Mouse (Mus musculus) kidney, postnatal 0 days (tissue): ENCODE data around the gene BC004004. TPM values are rescaled to one million over a fixed set of nuclear protein-coding genes. Genes with fewer than 3 reads are reported as not detected.

Experiments used
- ATAC-seq: fragments of 200-750 bp; cut with Nextera tagmentation; replicated peaks from 2 replicates; pipeline ENCODE4 v1.8.0; 2017; ENCODE audit warnings: low read depth, moderate number of reproducible peaks, moderate TSS enrichment, moderate library complexity; ENCODE audit not compliant: low FRiP score
- DNase-seq: peaks from one replicate; pipeline ENCODE4 v3.0.0-alpha.2; 2016; ENCODE audit warnings: low spot score
- H3K27ac ChIP-seq: fragments of 300-500 bp; sonication (generic); 2 replicates; pipeline ENCODE4 v1.5.1; 2014; ENCODE audit warnings: mild to moderate bottlenecking
- H3K27me3 ChIP-seq: fragments of 300-500 bp; sonication (generic); 2 replicates; pipeline ENCODE4 v1.6.1; 2014; ENCODE audit warnings: low read length, mixed read lengths; ENCODE audit not compliant: insufficient read depth
- H3K36me3 ChIP-seq: fragments of 300-500 bp; sonication (generic); 2 replicates; pipeline ENCODE4 v1.6.1; 2014; ENCODE audit warnings: low read length, mixed read lengths; ENCODE audit not compliant: insufficient read depth
- H3K4me1 ChIP-seq: fragments of 300-500 bp; sonication (generic); replicated peaks from 2 replicates; pipeline ENCODE4 v1.6.1; 2014; ENCODE audit warnings: antibody characterized with exemption, low read length, mixed read lengths; ENCODE audit not compliant: insufficient read depth
- H3K4me2 ChIP-seq: fragments of 300-500 bp; sonication (generic); 2 replicates; pipeline ENCODE4 v1.6.1; 2014; ENCODE audit warnings: mild to moderate bottlenecking, low read length, moderate library complexity, mixed read lengths
- H3K4me3 ChIP-seq: fragments of 300-500 bp; sonication (generic); replicated peaks from 2 replicates; pipeline ENCODE4 v1.5.1; 2014; ENCODE audit warnings: low read depth, low read length
- H3K9ac ChIP-seq: fragments of 300-500 bp; sonication (generic); 2 replicates; pipeline ENCODE4 v1.6.1; 2014; ENCODE audit warnings: low read depth, low read length
- H3K9me3 ChIP-seq: fragments of 300-500 bp; sonication (generic); replicated peaks from 2 replicates; pipeline ENCODE4 v1.6.1; 2016; ENCODE audit warnings: low read length, inconsistent platforms, mixed read lengths
- CTCF ChIP-seq: IDR thresholded peaks from 2 replicates; pipeline ENCODE4 v1.5.1; 2016; ENCODE audit warnings: antibody characterized with exemption, low read depth, mild to moderate bottlenecking, moderate library complexity
- WGBS: fragments of 180-500 bp; shearing (Covaris S2); extraction: QIAGEN DNeasy Blood & Tissue Kit; methylation state at CpG from one replicate; pipeline ENCODE4 v1.1.7; 2014; 5-methylcytosine and 5-hydroxymethylcytosine counted together
- polyA plus RNA-seq: library from polyadenylated mRNA; unstranded; fragments of >200 nt; fragmentation: Nextera tagmentation; extraction: Ambion mirVana; gene quantifications from 2 replicates; pipeline ENCODE4 v1.2.1, GENCODE M21; 2015

BC004004 gene
- polyA plus RNA-seq, 1 experiment from 2014 or later: 131 TPM

DNA sequence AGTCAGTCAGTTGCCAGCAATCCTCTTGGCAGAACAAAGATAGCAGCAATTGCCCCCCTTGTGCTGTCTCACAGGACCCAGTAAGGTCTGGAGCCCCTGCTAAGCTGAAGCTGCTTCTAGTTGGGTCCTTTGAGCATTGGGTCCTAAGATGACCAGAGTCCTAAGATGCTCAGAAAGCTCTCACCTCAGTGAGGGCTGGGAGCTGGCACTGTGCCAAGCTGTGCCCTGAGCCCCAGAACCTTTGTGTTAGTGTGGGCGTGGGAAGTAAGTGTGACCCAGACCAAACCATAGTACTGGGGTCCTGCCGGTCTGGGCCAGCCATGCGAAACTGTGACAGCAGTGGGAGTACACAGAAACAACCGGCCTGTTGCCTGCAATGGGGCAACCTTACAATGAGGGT is 30.7 kb downstream of the BC004004 start:
- ATAC-seq: no peak

GRCm38 (mm10) chr17:29300926-29301325 is 32.3 kb downstream of the BC004004 start:
- H3K9ac ChIP-seq: no peak overlapping the region
- ATAC-seq (no peak), DNase-seq (no peak)
- H3K4me3 ChIP-seq: no peak overlapping the region
- TF ChIP-seq CTCF: no peak
- no peak overlapping the region for H3K4me2 ChIP-seq
- no peaks in the 10 kb centered on the region for H3K27me3 ChIP-seq
- peaks cover 7% of the 10 kb centered on the region; the same call in 1 of the 2 replicates for H3K36me3 ChIP-seq
- WGBS: 86% methylated on average over 7 of the region's 7 CpGs
- peaks cover 43% of the 10 kb centered on the region for H3K4me1 ChIP-seq
- no peak overlapping the region for H3K27ac ChIP-seq
- no peaks in the 10 kb centered on the region for H3K9me3 ChIP-seq

More for the DNA sequence above, 30.7 kb downstream of the BC004004 start:
- TF ChIP-seq CTCF: no peak
- Histone ChIP-seq H3K4me1 (peaks cover 37% of the 10 kb centered on the region), H3K27ac (no peak overlapping the region), H3K36me3 (peaks cover 13% of the 10 kb centered on the region; the same call in 1 of the 2 replicates), H3K27me3 (no peaks in the 10 kb centered on the region), H3K9me3 (no peaks in the 10 kb centered on the region), H3K4me3 (no peak overlapping the region), H3K4me2 (no peak overlapping the region), H3K9ac (no peak overlapping the region)
- 36% methylated on average over 4 of the region's 4 CpGs for WGBS
- no peak for DNase-seq

DNA sequence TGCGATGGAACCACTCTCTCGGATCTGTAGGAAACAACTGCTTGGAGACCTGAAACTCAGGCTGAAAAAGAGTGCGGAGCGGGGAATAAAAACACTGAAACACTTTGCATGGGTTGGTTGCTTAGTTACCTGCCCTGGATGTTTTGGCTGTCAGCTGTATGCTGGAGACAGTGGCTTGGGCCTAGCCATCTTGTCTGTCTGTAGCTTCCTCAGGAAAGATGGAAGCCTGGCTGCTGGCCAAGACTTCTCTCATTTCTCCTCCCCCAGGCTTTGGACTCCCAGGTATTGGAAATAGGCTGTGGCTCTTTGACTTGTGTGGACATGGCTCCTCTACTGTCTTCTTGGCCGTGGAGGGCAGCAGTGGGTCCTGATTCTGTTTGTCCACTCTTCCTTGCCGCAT is 32.8 kb downstream of the BC004004 start:
- H3K9me3 ChIP-seq: no peaks in the 10 kb centered on the region
- 85% methylated on average over 6 of the region's 6 CpGs for WGBS
- DNase-seq: no peak
- peaks cover 42% of the 10 kb centered on the region for H3K4me1 ChIP-seq
- H3K27me3 ChIP-seq: no peaks in the 10 kb centered on the region
- H3K4me3 ChIP-seq: no peak overlapping the region
- no peak overlapping the region for H3K4me2 ChIP-seq
- TF ChIP-seq CTCF: no peak
- no peak overlapping the region for H3K27ac ChIP-seq
- ATAC-seq: no peak
- H3K36me3 ChIP-seq: peaks cover 7% of the 10 kb centered on the region; the same call in 1 of the 2 replicates
- no peak overlapping the region for H3K9ac ChIP-seq

- no peak overlapping the region for H3K9ac ChIP-seq
- TF ChIP-seq CTCF: 0 out of 2 replicates have a peak, but pooled peaks have one; percentile 5
- ATAC-seq: no peak
- H3K9me3 ChIP-seq: no peaks in the 10 kb centered on the region
- DNase-seq: peak; percentile 79
- 32% methylated on average over 5 of the region's 5 CpGs for WGBS
- H3K36me3 ChIP-seq: peaks cover 7% of the 10 kb centered on the region; the same call in 1 of the 2 replicates
- no peak overlapping the region for H3K4me2 ChIP-seq
- no peak overlapping the region for H3K4me3 ChIP-seq
- peaks cover 35% of the 10 kb centered on the region for H3K4me1 ChIP-seq
- H3K27ac ChIP-seq: peak overlapping the region; percentile 19; the same call in 1 of the 2 replicates
- H3K27me3 ChIP-seq: no peaks in the 10 kb centered on the region
Observed at GRCm38 (mm10) chr17:29302149-29302548, 33.6 kb downstream of the BC004004 start.

DNA sequence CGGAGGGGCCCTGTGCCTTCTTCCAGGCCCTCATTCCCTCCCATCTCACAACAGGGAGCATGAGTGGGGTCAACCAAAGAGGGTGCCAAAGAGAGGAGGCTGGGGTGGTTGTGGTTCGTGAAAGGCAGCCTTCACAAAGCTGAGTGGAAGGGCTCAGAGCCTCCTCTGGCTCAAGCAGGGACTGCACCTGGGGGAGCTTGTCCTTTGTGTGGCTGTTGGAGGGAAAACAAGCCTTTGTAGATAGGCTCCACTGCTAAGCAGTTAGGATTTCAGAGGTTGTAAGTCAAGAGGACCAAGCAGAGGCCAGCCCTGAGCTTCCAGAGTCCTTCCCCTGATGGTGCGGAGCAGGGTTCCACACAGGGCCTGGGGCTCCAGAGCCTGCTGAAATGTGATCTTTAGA is 34.5 kb downstream of the BC004004 start:
- Histone ChIP-seq H3K36me3 (peaks cover 7% of the 10 kb centered on the region; the same call in 1 of the 2 replicates), H3K27ac (peak overlapping the region; percentile 60), H3K4me3 (no peak overlapping the region), H3K9me3 (no peaks in the 10 kb centered on the region), H3K9ac (no peak overlapping the region), H3K4me2 (no peak overlapping the region), H3K27me3 (no peaks in the 10 kb centered on the region), H3K4me1 (peaks cover 31% of the 10 kb centered on the region)
- DNase-seq (peak; percentile 77), ATAC-seq (0 out of 2 replicates have a peak, but pooled peaks have one; percentile 46)
- peak; percentile 55 for TF ChIP-seq CTCF
- WGBS: 30% methylated on average over 3 of the region's 3 CpGs

DNA sequence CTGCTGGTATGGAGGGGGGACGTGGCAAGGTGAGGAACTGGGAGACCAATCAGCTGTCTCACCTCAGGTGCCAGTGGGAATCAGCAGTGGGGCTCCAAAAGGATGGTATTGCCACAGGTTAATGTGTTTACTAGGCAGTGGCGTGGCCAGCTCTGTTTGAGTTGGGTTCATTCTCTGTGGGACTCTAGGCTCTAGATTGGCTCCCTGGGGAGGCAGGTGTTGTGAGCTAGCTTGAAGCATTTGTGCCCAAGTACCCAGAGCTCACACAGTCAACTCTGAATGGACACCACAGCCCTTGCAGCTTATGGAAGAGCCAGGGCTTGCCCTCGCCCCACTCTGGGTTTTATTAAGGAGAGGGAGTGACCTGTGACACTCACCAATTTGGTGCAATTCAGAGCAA is 35.3 kb downstream of the BC004004 start:
- H3K36me3 ChIP-seq: peaks cover 7% of the 10 kb centered on the region; the same call in 1 of the 2 replicates
- H3K9me3 ChIP-seq: no peaks in the 10 kb centered on the region
- no peak overlapping the region for H3K4me2 ChIP-seq
- H3K4me3 ChIP-seq: no peak overlapping the region
- peak overlapping the region; percentile 60; the same call in 1 of the 2 replicates for H3K27ac ChIP-seq
- peaks cover 31% of the 10 kb centered on the region for H3K4me1 ChIP-seq
- no peak for TF ChIP-seq CTCF
- DNase-seq (no peak), ATAC-seq (no peak)
- no peaks in the 10 kb centered on the region for H3K27me3 ChIP-seq
- no peak overlapping the region for H3K9ac ChIP-seq
- WGBS: 74% methylated on average over 3 of the region's 3 CpGs
